23 mouse cellular contexts compared by ENCODE assay signal in the genomic region with DNA sequence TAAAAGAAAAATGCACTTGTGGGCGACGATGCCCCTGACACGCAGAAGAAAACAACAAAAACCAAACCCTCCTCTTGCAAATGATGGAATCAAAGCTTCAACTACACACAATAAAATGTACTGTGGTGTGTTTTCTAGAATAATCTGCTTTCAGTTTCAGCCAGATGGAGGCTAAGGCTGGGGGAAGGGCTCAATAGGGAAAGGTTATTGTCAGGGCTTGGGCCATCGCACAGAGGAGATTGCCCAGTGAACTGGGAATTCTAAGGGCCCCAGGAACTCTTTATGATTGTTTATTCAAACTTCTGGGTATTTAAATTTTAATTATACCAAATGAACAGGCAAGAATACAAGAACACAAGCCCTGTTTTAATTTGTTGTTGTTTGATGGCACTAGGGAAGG.
"Had no signal": no experiment of that assay in that cellular context is flagged by ENCODE, and none has a peak within 500 bp of the region (broad histone marks: within the 10 kb centered on the region; RNA-seq: fewer than 3 reads in every experiment).

No protein-coding gene starts in this region.

- H3K9me3 ChIP-seq: liver, embryonic 13.5 days; liver, embryonic 15.5 days; lung, embryonic 15.5 days; megakaryocyte, embryonic 14.5 days; midbrain, embryonic 13.5 days; neural tube, embryonic 13.5 days; neural tube, embryonic 15.5 days had no signal

- ATAC-seq: liver, postnatal 0 days; lung, postnatal 0 days; midbrain, embryonic 13.5 days; midbrain, embryonic 16.5 days had no signal

- H3K27ac ChIP-seq: liver, embryonic 13.5 days; liver, embryonic 15.5 days; lung, embryonic 15.5 days; macrophage; midbrain, embryonic 13.5 days; neural tube, embryonic 13.5 days; neural tube, embryonic 15.5 days had no signal

- H3K4me3 ChIP-seq: liver, embryonic 13.5 days; liver, embryonic 15.5 days; lung, embryonic 15.5 days; megakaryocyte, embryonic 14.5 days; midbrain, embryonic 13.5 days; myocyte; neural tube, embryonic 13.5 days; neural tube, embryonic 15.5 days had no signal

- H3K4me1 ChIP-seq: liver, embryonic 13.5 days; liver, embryonic 15.5 days; megakaryocyte, embryonic 14.5 days; neural tube, embryonic 13.5 days; neural tube, embryonic 15.5 days had no signal

- H3K4me2 ChIP-seq: liver, embryonic 13.5 days; liver, embryonic 15.5 days; lung, embryonic 15.5 days; midbrain, embryonic 11.5 days; midbrain, embryonic 13.5 days; neural tube, embryonic 13.5 days; neural tube, embryonic 15.5 days had no signal

- H3K9ac ChIP-seq: liver, embryonic 13.5 days; liver, embryonic 15.5 days; liver, postnatal 0 days; lung, embryonic 15.5 days; midbrain, embryonic 13.5 days; neural tube, embryonic 13.5 days; neural tube, embryonic 15.5 days had no signal

- H3K36me3 ChIP-seq: liver, embryonic 13.5 days; liver, embryonic 15.5 days; lung, embryonic 15.5 days; midbrain, embryonic 13.5 days; neural tube, embryonic 13.5 days; neural tube, embryonic 15.5 days had no signal

- H3K27me3 ChIP-seq: liver, embryonic 13.5 days; liver, embryonic 15.5 days; lung, embryonic 15.5 days; midbrain, embryonic 13.5 days; neural tube, embryonic 13.5 days; neural tube, embryonic 15.5 days had no signal

- DNase-seq: liver, embryonic 13.5 days; liver, postnatal 0 days; lung, adult 2 months; lung, postnatal 14 days; lung, postnatal 36 days; right cerebral cortex, adult 18-20 months; right cerebral cortex, postnatal 25 days; right cerebral cortex, postnatal 4 days; spleen, adult 18-20 months; thymus, adult 18-20 months; thymus, postnatal 14 days; thymus, postnatal 36 days had no signal
